Mouse (Mus musculus) T-helper 2 cell (primary cell): ENCODE data around the gene Tlr7.
"Not testable (repeated sequence)": the region's sequence is repeated elsewhere in the genome, so short reads cannot be mapped to it uniquely, and the experiment has no call there.

Source experiments
- in situ Hi-C: fragments of 300-600 bp; cut with MboI, MseI; formaldehyde crosslinking; loops from one replicate; pipeline ENCODE4 v1.15.1; 2025; ENCODE audit warnings: high pct_unique_total_duplicates

The Tlr7 gene

DNA sequence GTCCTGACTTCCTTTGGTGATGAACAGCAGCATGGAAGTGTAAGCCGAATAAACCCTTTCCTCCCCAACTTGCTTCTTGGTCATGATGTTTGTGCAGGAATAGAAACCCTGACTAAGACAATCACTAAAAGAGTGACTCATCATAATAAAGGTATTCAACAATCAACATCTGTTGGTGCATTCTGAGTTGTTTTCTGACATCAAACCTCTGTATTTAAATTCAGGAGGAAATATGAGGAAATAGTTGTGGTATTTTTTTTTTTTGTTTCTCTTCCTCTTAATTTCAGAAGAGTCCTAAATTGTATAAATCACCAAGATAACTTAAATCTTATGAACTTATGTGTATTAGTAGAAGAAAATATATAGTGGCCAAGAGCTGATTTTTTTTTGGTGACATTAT is 28.3 kb downstream of the Tlr7 start:
- in situ Hi-C loops: not testable (repeated sequence)

- in situ Hi-C loops: loop anchor here (5.0 to 25.0 kb wide), 2 partner anchors 85 to 535 kb away; no protein-coding TSS in a partner anchor
Observed at GRCm38 (mm10) chrX:167276953-167277352, 53.4 kb downstream of the Tlr7 start.

GRCm38 (mm10) chrX:167276551-167276950 is 53.8 kb downstream of the Tlr7 start:
- in situ Hi-C loops: loop anchor here (5.0 to 25.0 kb wide), 2 partner anchors 86 to 536 kb away; no protein-coding TSS in a partner anchor

GRCm38 (mm10) chrX:167264086-167264485 is 66.3 kb downstream of the Tlr7 start, which contains the start of gene Tlr8:
Tlr8 (minus strand) TSS chrX:167264329.
- in situ Hi-C loops: no loop called here

DNA sequence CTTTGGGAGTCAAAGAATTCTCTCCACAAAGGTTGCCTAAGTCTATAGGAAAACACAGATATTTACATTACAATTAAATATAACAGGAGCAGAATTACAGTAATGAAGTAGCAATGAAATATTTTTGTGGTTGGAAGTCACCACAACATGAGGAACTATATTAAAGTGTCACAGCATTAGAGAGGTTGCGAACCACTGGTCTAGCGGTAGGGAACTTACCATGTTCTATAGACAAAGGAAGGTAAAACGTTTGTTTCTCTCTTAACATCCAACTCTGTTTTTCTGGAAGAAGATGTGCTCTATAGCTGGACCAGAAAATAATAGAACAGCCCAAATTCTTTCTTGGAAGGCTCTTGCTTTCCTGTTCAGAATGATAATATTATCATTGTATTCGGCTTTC is 66.8 kb downstream of the Tlr7 start:
- in situ Hi-C loops: no loop called here
